Mouse (Mus musculus) ES-Bruce4 (cell line): ENCODE data around the gene Plgrkt.

Experiments
- CTCF ChIP-seq: IDR thresholded peaks from one replicate; pipeline ENCODE4 v1.8.1; 2011; ENCODE audit warnings: low read depth, low read length
- EP300 ChIP-seq: IDR thresholded peaks from 2 replicates; pipeline ENCODE4 v1.6.1; 2011; ENCODE audit warnings: low read depth, low read length; ENCODE audit not compliant: insufficient read depth
- POLR2A ChIP-seq: IDR thresholded peaks from one replicate; pipeline ENCODE4 v1.8.1; 2011; ENCODE audit warnings: low read length; ENCODE audit not compliant: insufficient read depth

DNA sequence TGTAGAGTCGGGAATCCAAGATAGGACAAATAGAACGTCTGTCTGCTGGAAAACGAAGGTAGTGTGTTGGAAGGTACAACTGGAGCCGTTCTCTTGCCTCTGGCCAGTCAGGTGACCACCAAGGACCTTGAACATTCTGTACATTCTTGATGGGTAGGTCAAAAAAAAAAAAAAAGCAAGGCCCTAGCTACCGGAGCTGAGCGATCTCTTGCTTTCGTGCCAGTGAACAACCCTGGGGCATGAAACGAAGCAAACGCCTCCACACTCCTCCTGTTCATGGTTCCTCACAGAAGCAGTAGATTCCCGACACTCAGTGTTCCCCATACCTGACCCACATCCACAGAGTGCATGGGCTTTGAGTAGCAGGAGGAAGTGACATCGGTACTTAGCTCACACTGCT, 10.9 kb downstream of the Plgrkt start:
- TF ChIP-seq CTCF (no peak), POLR2A (no peak), EP300 (no peak)
